Mouse (Mus musculus) right cerebral cortex, postnatal 36 days (tissue): ENCODE results near the gene Zfp36l1.

ENCODE experiments used
- DNase-seq, 2 experiments: peaks; one replicate each; pipeline ENCODE4 v3.0.0; 2022; ENCODE audit warnings: low spot score in 2 of 2, mixed read lengths in 1 of 2

Zfp36l1 gene

GRCm38 (mm10) chr12:80131359-80132249, 18.8 kb upstream of the Zfp36l1 start:
- DNase-seq = no peak

DNA sequence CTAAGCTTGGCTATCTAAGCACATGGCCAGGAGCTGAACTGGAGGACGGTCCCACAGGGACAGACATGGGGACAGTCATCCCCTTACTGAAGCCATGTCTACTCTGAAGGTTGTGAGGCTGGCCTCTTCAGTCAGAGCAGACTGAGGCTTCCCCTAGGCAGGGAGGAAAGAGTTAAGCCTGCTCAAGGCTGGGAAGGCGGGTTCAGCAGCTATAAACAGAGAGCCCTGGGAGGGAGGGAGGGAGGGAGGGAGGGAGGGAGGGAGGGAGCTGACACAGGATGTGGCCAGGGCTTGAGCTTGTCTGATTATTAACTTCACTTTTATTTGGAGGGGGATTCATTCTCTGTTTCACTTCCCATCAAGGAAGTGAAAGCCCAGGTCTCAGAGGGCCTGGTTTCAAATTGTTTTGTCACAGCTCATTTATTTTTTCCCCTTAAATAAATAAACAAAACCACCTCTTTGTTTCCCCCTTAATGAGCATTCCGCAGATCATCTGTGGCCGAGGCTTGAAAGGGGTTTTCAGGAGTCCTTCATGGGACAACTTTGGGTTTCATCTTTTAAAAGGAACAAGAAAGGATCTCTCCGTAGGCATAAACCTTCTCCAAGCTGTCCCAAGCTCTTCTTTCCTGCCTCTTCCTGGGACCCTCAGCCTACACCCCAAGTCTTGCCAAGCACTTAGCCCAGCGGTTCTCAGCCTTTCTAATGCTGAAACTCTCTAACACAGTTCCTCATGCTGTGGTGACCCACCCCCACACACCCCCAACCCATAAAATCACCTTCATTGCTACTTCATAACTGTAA, 17.9 kb upstream of the Zfp36l1 start:
- DNase-seq = no peak

- DNase-seq = no peak
These were observed 16.7 kb upstream of the Zfp36l1 start for GRCm38 (mm10) chr12:80129531-80129930.

DNA sequence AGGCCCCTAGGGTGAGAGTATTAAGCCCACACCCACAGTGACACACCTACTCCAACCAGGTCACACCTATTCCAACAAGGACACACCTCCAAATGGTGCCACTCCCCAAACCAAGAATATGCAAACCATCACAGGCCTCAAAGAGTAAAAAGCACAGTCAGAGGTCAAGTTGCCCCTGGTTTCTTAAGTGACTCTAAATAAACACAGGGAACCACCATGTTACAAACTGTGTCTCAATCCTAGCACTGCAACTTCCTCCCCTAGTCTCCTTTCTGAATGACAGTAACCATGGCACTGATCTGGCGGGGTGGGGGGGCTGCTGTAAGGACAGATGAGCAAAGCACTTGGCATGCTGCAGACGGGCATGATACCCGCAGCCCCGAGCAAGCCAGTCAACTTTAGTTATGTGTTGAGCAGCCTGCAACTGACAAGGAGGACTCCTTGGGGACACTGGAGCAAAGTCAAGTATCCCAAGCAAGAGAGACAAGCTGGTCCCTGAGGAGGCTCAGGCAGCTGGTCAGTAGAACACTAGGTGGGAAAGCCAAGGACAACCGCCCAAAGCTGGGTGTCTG, 14.5 kb upstream of the Zfp36l1 start:
- no peak for DNase-seq

- no peak for DNase-seq
These were observed 12.5 kb upstream of the Zfp36l1 start for GRCm38 (mm10) chr12:80125316-80125715.

DNA sequence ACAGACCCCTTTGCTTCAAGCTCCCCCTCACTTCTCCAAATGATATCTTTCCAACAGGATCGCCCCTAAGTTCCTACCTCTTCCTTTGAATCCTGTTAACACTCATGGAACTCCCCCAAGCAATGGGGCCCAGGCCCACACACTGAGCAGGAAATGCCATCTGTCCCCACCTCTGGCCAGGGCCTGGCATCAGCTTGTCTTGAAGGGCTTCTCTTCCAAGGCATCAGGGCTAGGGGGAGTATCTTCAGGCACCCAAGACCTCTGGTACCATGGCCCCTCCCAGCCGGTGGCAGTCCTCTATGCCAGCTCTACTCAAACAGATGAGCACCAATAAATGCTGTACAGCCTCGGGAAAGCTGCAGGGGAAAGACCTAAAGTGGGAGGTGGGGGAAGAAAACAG, 11.9 kb upstream of the Zfp36l1 start:
- DNase-seq = no peak

- no peak for DNase-seq
These were observed 11.4 kb upstream of the Zfp36l1 start for GRCm38 (mm10) chr12:80124211-80124610.

DNA sequence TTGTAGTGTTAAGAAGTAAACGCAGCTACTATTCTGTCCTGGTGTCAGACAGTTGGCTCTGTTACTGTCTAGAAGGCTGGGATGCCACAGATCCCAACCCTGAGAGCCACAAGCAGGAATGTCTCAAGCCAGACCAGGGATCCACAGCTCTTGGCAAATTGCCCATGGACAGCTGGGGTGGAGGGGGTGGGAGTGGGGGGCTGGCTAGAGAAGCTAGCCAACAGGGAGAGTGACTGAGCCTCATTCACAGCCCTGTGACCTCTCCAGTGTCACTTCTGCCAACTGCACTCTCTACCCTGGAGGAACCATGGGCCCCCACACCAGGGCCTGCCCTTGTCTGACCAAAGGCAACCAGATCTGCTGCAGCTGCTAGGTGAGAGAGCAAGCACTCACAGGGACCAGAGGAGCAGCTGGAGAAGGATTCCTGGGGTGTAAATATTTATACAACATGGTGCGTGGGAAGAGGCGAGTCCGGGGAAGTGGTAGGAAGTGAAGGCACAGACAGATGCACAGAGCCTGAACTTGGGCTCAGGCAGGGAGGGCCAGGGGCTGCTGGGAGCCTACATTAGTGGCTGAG, 10.5 kb upstream of the Zfp36l1 start:
- no peak for DNase-seq

DNA sequence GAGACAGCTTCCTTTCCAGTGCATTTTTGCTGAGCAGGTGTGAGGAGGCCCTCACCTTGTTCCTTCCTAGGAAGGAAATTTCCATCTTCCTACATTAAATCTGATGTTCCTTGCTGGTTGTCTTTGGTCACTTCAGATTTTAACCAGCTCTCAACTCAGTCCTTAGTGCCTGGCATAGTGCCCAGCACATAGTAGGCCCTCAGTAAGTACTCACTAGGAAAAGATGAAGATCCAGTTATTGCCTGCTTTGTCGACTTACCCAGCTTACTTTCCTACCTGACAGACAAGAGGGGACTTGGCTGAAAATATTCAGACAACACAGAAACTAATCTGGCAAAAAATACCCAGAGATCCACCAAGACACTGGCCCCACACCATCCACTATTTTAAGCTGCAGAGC, 8.6 kb upstream of the Zfp36l1 start:
- no peak for DNase-seq

- no peak for DNase-seq
These were observed 5.8 kb upstream of the Zfp36l1 start for GRCm38 (mm10) chr12:80118588-80118987.

GRCm38 (mm10) chr12:80116206-80117112, 3.6 kb upstream of the Zfp36l1 start:
- no peak for DNase-seq

- DNase-seq = no peak
These were observed 3.0 kb upstream of the Zfp36l1 start for GRCm38 (mm10) chr12:80115863-80116194.

DNA sequence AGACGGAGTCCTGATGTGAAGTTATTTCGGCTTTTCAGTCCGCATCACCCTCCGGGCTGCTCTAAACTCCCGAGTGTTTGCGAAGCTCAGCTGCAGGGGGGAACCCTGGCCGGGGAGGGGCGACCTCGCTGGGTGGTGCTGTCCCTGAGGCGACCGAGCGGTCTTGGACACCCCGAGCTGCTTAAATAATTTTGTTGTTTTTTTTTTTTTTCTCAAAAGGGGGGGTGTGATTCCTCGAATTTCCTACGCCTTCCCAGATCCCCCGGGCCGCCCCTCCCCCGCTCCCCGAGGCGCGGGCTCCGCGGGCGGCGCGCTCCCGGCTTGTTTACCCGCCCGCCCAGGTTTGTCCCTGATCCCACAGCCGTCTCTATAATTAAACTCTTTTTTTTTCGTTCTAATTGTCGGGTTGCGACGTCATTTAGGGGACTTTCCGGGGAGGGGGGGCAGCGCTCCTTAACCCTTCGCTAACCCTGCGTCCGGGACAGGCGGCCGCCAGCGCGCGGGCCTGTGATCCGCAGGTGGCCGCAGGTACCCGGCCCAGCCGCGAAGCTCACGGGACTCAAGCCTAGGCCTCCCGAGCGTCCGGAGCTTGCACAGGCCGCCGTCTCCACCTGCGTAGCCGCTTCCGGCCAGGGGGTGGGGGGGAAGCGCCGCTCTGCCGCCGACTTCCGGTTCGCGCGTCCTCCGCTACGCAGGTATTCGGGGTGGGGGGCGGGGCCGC, 2.5 kb upstream of the Zfp36l1 start:
- DNase-seq = peak; percentile 61 to 62

DNA sequence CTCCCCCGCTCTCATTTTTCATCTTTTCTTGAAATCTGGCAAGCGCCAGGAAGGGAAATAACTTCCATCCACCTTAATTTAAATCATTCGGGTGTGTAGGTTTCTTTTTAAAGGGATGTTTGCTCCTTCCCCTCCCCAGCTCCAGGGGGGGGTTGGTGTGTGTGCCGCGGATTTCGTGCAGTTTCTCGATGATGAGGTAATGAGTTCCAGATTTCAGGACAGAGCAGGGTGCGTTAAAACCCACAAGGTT, 2.0 kb upstream of the Zfp36l1 start:
- peak in 1 of 2 experiments; percentile 65 for DNase-seq

DNA sequence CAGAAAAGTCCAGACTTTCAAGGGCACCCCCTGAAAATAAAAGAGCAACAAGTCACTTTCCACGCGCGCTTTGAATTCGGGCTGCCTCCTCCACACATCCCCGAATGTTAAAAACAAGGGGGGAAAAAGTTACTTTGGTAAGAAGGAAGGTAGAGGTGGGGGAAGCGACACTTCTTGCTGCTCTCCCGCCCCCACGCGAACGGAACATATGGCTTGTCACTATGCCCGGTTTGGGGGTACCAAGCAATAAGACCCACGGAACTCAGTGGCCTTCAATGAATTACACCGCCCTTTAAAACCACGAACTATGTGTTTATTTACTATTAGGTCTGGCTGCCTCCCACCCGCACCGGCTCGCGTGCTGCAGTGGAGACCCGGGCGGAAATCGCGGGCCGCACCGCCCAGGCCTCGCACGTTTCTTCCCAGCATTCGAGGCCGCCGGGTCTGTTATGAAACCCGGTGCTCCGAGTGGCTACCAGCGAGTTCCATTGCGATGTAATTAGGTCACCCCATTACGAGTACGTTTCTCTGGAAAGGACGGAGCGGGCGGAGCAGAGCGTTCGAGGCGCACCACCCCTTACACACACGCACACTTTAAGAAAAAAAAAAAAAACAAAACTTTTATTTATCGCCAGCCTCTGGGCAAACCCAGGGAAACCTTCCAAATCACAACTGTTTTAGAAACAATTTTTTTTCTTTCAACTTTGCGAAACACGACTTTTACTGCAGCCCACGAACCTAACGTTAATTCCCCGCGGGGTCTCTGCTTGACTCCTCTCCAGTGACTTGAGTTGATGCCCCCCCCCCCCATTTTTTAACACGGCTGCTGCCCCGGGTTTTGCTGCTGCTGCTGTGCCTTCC, 1.4 kb upstream of the Zfp36l1 start:
- DNase-seq = peak; percentile 29 to 34

GRCm38 (mm10) chr12:80113586-80114021, 791 bp upstream of the Zfp36l1 start:
- no peak for DNase-seq

DNA sequence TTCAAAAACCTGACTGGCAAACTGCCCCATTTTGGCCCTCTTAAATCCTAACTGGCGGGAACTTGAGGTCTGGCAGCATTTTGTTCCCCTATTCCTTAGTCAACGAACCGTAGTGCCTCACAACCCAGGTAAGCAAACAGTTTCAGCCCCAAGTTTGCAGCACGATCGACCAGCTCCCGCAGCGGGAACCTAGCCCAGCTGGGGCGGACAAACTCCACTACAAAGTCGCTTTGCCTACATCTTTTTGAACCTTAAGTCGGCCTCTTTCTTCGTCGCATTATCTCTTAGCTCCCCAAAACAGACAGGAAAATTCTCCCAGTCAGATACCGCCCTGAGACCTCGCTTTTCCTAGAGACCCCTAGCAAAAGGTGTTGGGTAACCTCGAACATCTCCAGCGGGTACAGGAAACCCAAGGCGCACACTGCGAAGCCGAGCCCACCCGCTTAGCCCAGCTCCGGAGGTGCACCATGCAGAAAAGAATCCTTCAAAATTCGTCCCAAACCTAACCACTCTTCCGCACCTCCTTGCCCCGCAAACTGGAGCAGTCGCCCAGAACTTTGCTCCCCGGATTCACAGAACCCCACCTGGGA, 647 bp downstream of the Zfp36l1 start:
- DNase-seq = no peak

DNA sequence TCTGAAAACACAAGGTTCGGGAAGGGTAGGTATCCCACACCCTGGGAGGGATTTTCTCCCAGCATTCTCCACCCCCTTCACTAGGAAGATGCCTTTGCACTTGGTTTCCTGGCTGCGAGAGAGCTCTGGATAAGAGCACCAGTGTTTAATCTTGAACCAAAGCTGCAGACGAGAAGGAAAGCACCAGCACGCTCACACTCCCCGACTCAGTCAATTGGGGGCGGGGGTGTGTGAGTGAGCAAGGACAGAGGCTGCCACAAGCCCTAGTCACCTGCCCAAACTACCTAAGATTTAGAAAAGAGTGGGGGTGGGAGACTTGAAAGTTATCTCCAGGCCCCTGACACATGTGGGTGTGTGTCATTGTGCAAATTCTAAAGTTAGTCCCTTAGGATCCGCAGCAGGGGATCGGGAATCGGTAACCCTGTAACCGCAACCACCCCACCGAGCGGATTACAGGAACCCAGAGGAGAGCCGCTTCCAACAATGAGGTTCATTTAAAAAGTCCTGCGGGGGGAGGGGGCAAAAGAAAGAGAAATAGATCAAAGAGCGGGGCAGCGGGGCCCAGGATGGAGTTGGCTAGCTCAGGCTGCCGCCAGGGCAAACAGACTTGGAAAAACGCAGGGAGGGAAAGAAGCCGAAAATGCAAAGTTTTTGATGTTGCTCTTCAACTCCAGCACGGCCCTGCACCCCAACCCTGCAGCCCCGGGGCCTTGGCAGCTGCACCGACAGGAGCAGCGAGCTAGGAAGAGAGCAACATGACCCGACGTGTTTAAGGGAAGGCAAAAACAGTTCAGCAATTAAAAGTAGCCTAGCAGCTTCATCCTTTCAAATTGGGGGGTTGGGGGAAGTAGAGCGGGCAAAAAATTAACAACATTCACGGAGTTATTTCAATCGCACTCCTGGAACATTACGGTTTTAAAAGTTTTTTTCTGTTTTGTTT, 1.4 kb downstream of the Zfp36l1 start:
- DNase-seq = no peak
